Mouse (Mus musculus): Measurements from ENCODE around the gene Trpt1. TPM values are rescaled to one million over a fixed set of nuclear protein-coding genes. Genes with fewer than 3 reads are reported as not detected.
A peak's percentile ranks its signal among the peaks of the same experiment; 100 is the strongest.

Gene Trpt1
- polyA plus RNA-seq, 1 experiment from 2014 or later = 20.7 TPM

GRCm38 (mm10) chr19:7039088-7039720 is 43.3 kb downstream of the Trpt1 start:
- in situ Hi-C loops (cut with MboI; ENCODE audit: low pct_unique_long_range_greater_than_20kb) = no loop called here
- ChIA-PET CTCF (interaction anchor here (1.0 kb wide), 1 partner anchor 60 kb away, joined by 4 read pairs; no protein-coding TSS in a partner anchor), POLR2A (interaction anchor here (0.9 to 2.3 kb wide), 3 partner anchors 17 to 97 kb away, joined by 7 to 8 read pairs (median 7); partner anchors contain the start of genes Bad, Gpr137, Macrod1 and Nudt22)
- no peak for TF ChIP-seq CTCF (IDR thresholded peaks at IDR 0.05)
- ATAC-seq (peak; percentile 1), DNase-seq (ENCODE audit: low read depth, low spot score) (no peak)
- no peaks in the 10 kb centered on the region for H3K27me3 ChIP-seq

- ChIA-PET CTCF (interaction anchor here (0.7 to 1.7 kb wide), 5 partner anchors 10 to 229 kb away, joined by 3 to 8 read pairs (median 4); partner anchors contain the start of gene Macrod1), POLR2A (interaction anchor here (0.6 to 2.3 kb wide), 8 partner anchors 9 to 98 kb away, joined by 3 to 8 read pairs (median 3); partner anchors contain the start of genes Bad, Gpr137, Nudt22 and Trpt1)
- no peaks in the 10 kb centered on the region for H3K27me3 ChIP-seq
- in situ Hi-C loops (cut with MboI; ENCODE audit: low pct_unique_long_range_greater_than_20kb) = no loop called here
- peak; percentile 97 for ATAC-seq
- peak; percentile 100 for DNase-seq (ENCODE audit: low read depth, low spot score)
- peak; percentile 70 for TF ChIP-seq CTCF (IDR thresholded peaks at IDR 0.05)
These were observed 44.1 kb downstream of the Trpt1 start, which contains the start of gene Stip1 for GRCm38 (mm10) chr19:7039841-7040636. TSS of gene Stip1 (minus strand) at chr19:7039967.

DNA sequence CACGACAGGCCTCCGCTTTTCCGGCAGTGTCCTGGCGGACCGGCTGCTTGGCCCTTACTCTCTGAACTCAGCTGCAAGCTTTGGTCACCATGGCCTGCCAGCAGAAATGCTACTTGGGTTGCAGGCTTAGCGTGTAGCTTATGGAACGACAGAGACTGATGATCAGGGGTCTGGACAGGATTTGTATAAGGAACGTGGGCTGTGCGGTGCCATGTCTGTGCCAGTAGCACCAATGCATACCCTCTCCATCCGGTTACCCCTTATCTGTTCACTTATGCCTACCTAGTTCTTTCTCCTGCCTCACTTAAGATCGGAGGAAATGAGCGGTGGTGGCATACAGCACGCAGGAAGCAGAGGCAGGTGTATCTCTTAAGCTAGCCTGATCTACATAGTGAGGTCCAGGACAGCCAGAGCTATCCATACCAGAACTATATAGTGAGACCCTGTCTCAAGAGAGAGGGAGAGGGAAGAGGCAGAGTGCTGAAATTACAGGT is 44.8 kb downstream of the Trpt1 start:
- ChIA-PET CTCF (interaction anchor here (0.9 to 1.7 kb wide), 3 partner anchors 9 to 229 kb away, joined by 3 to 8 read pairs (median 3); no protein-coding TSS in a partner anchor), POLR2A (interaction anchor here (0.6 to 2.3 kb wide), 6 partner anchors 9 to 99 kb away, joined by 3 to 7 read pairs (median 3); partner anchors contain the start of genes Bad and Gpr137)
- no peaks in the 10 kb centered on the region for H3K27me3 ChIP-seq
- in situ Hi-C loops (cut with MboI; ENCODE audit: low pct_unique_long_range_greater_than_20kb) = no loop called here
- no peak for TF ChIP-seq CTCF (IDR thresholded peaks at IDR 0.05)
- DNase-seq (ENCODE audit: low read depth, low spot score) = no peak
- ATAC-seq = no peak

GRCm38 (mm10) chr19:7041171-7041570 is 45.2 kb downstream of the Trpt1 start:
- TF ChIP-seq CTCF (IDR thresholded peaks at IDR 0.05) = no peak
- in situ Hi-C loops (cut with MboI; ENCODE audit: low pct_unique_long_range_greater_than_20kb) = no loop called here
- ChIA-PET POLR2A (interaction anchor here (1.0 to 2.3 kb wide), 4 partner anchors 11 to 99 kb away, joined by 3 to 7 read pairs (median 4); partner anchors contain the start of genes Bad and Gpr137), CTCF (interaction anchor here (1.3 to 1.7 kb wide), 2 partner anchors 9 to 159 kb away, joined by 3 to 8 read pairs; no protein-coding TSS in a partner anchor)
- no peak for DNase-seq (ENCODE audit: low read depth, low spot score)
- no peak for ATAC-seq
- no peaks in the 10 kb centered on the region for H3K27me3 ChIP-seq

DNA sequence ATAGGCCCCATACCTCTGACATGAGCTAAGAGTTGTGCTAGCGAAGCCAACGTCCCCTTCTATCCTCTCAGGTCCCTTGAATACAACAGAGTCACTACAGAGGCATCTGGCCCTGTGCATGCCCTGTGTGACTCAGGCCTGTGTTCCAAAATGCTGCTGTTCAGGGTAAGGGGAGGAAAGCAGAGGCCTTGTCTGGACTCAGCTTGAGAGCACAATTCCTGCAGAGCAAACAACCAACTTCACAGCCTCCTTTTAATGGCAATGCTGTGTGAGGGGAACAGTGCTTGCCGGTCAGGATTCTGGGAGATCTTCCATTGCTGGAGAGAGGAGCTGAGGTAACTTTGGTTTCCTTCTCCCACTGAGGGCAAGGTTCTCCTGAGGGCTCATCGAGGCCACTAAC is 48.3 kb downstream of the Trpt1 start:
- TF ChIP-seq CTCF (IDR thresholded peaks at IDR 0.05) = no peak
- H3K27me3 ChIP-seq = no peaks in the 10 kb centered on the region
- ATAC-seq = no peak
- CTCF ChIA-PET = interaction anchor here (0.8 to 2.1 kb wide), 5 partner anchors 8 to 104 kb away, joined by 3 to 9 read pairs (median 4); partner anchors contain the start of gene Macrod1
- in situ Hi-C loops (cut with MboI; ENCODE audit: low pct_unique_long_range_greater_than_20kb) = no loop called here
- DNase-seq (ENCODE audit: low read depth, low spot score) = no peak
- POLR2A ChIA-PET = no interaction called here

DNA sequence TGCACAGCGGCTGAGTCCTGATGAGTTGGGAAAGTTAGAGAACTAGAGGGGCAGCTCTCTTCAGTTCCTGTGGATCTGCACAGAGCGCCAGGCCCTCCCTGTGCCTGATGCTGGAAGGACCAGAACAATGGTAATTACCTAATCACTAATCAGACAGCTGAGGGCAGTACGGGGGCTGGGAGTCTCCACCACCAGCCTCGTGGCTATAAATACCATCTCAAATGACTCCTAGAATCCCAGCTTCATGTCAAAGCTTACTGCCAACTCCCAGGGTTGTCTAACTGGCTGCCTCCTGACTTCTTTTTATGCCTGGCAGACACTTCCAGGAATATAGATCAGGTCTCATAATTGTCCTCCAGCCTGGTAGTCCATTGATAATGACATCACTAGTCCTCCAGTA is 48.8 kb downstream of the Trpt1 start:
- H3K27me3 ChIP-seq = no peaks in the 10 kb centered on the region
- ChIA-PET POLR2A (interaction anchor here (0.8 kb wide), 1 partner anchor 11 kb away, joined by 3 read pairs; no protein-coding TSS in a partner anchor), CTCF (interaction anchor here (0.8 to 2.1 kb wide), 4 partner anchors 8 to 24 kb away, joined by 3 to 9 read pairs (median 5); partner anchors contain the start of gene Macrod1)
- no peak for TF ChIP-seq CTCF (IDR thresholded peaks at IDR 0.05)
- DNase-seq (ENCODE audit: low read depth, low spot score) (no peak), ATAC-seq (no peak)
- in situ Hi-C loops (cut with MboI; ENCODE audit: low pct_unique_long_range_greater_than_20kb) = no loop called here

Other genes with a start within 250 kb of the Trpt1 start
- gene Rps6ka4, start 155.5 kb upstream of the Trpt1 start, polyA plus RNA-seq (2021) = 51.4 TPM
- 0.06 TPM for gene Ccdc88b, start 137.9 kb upstream of the Trpt1 start, polyA plus RNA-seq (2021)
- 64.4 TPM for gene Trmt112, start 86.4 kb upstream of the Trpt1 start, polyA plus RNA-seq (2021)
- gene Prdx5, start 86.0 kb upstream of the Trpt1 start, polyA plus RNA-seq (2021) = 557 TPM
- 96.1 TPM for gene Esrra, start 74.3 kb upstream of the Trpt1 start, polyA plus RNA-seq (2021)
- gene Catsperz, start 70.8 kb upstream of the Trpt1 start, polyA plus RNA-seq (2021) = 7.6 TPM
- gene Kcnk4, start 61.6 kb upstream of the Trpt1 start, polyA plus RNA-seq (2021) = 7.6 TPM
- gene Bad, start 54.3 kb upstream of the Trpt1 start, polyA plus RNA-seq (2021) = 108 TPM
- 73.0 TPM for gene Gpr137, start 53.7 kb upstream of the Trpt1 start, polyA plus RNA-seq (2021)
- 267 TPM for gene Ppp1r14b, start 21.2 kb upstream of the Trpt1 start, polyA plus RNA-seq (2021)
- gene Plcb3, start 19.7 kb upstream of the Trpt1 start, polyA plus RNA-seq (2021) = 59.6 TPM
- 167 TPM for gene Fkbp2, start 15.6 kb upstream of the Trpt1 start, polyA plus RNA-seq (2021)
- 87.1 TPM for gene Vegfb, start 8.5 kb upstream of the Trpt1 start, polyA plus RNA-seq (2021)
- 26.0 TPM for gene Dnajc4, start 3.6 kb upstream of the Trpt1 start, polyA plus RNA-seq (2021)
- 60.5 TPM for gene Nudt22, start within 50 bp of the Trpt1 start, polyA plus RNA-seq (2021)
- gene Fermt3, start 23.3 kb downstream of the Trpt1 start, polyA plus RNA-seq (2021) = 0.22 TPM
- gene Stip1, start 43.8 kb downstream of the Trpt1 start, polyA plus RNA-seq (2021) = 301 TPM
- gene Macrod1, start 60.7 kb downstream of the Trpt1 start, polyA plus RNA-seq (2021) = 33.9 TPM
- gene Flrt1, start 109.6 kb downstream of the Trpt1 start, polyA plus RNA-seq (2021) = 12.6 TPM
- gene Otub1, start 210.2 kb downstream of the Trpt1 start, polyA plus RNA-seq (2021) = 166 TPM
- gene Cox8a, start 221.5 kb downstream of the Trpt1 start, polyA plus RNA-seq (2021) = 1,740 TPM
- gene Naa40, start 245.1 kb downstream of the Trpt1 start, polyA plus RNA-seq (2021) = 60.8 TPM